Mouse (Mus musculus): ENCODE measurements around the gene Fam107b.

DNA sequence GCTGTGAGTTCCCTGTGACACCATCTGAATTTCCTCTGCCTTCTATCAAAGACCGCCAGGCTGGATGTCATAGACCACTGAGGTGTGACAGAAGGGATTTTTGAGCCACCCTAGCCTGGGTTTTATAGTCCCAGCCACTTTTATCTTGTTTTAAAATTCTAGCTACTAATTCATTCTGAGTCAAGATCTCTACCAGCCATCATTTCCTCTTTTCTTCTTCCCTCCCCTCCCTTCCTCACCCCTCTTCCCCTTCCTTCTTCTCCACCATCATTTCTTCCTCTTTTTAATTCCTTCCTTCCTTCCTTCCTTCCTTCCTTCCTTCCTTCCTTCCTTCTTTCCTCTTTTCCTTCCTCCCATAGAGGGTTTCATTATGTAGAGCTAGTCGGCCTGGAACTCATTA is 51.9 kb downstream of the Fam107b start:
- TF ChIP-seq CTCF (IDR thresholded peaks at IDR 0.05; ENCODE audit: low read depth, low read length) (no peak), GATA1 (IDR thresholded peaks at IDR 0.05; ENCODE audit: borderline replicate concordance, low read length) (no peak)
